Mouse (Mus musculus) C2C12 (cell line): ENCODE data around the gene Luzp1. TPM values are rescaled to one million over a fixed set of nuclear protein-coding genes. Genes with fewer than 3 reads are reported as not detected.

Experiments used
- H3K27me3 ChIP-seq: one replicate; pipeline ENCODE4 v1.6.1; 2011; ENCODE audit not compliant: control insufficient read depth, insufficient read depth, insufficient read length
- H3K36me3 ChIP-seq: one replicate; pipeline ENCODE4 v1.6.1; 2011; ENCODE audit not compliant: control insufficient read depth, insufficient read depth
- H3K4me3 ChIP-seq: one replicate; pipeline ENCODE4 v1.5.1; 2011; ENCODE audit warnings: mild to moderate bottlenecking, control low read depth; ENCODE audit not compliant: poor library complexity, insufficient read depth, severe bottlenecking
- H3K79me2 ChIP-seq: one replicate; pipeline ENCODE4 v1.6.1; 2011; ENCODE audit not compliant: control insufficient read depth, insufficient read depth
- H3K79me3 ChIP-seq: one replicate; pipeline ENCODE4 v1.6.1; 2011; ENCODE audit warnings: low read depth, control low read depth
- H3ac ChIP-seq: one replicate; pipeline ENCODE3; 2011; ENCODE audit warnings: low read depth; ENCODE audit not compliant: control insufficient read depth, insufficient read length
- CEBPB ChIP-seq: IDR thresholded peaks from one replicate; pipeline ENCODE4 v1.6.1; 2011; ENCODE audit warnings: low read depth, mild to moderate bottlenecking, control low read depth, moderate library complexity
- CTCF ChIP-seq: IDR thresholded peaks from one replicate; pipeline ENCODE4 v1.5.1; 2011; ENCODE audit not compliant: control insufficient read depth, insufficient read depth, insufficient read length
- FOSL1 ChIP-seq: IDR thresholded peaks from one replicate; pipeline ENCODE4 v1.8.0; 2011; ENCODE audit warnings: mild to moderate bottlenecking, low read length; ENCODE audit not compliant: poor library complexity, insufficient read depth, severe bottlenecking
- MAX ChIP-seq: IDR thresholded peaks from one replicate; pipeline ENCODE4 v1.6.1; 2011; ENCODE audit warnings: mild to moderate bottlenecking, control low read depth
- MYOD1 ChIP-seq: IDR thresholded peaks from one replicate; pipeline ENCODE4 v1.6.1; 2011; ENCODE audit warnings: low read depth; ENCODE audit not compliant: control insufficient read depth, insufficient read length
- MYOG ChIP-seq: IDR thresholded peaks from one replicate; pipeline ENCODE4 v1.6.1; 2011; ENCODE audit not compliant: control insufficient read depth, insufficient read length; ENCODE audit errors: extremely low read depth
- USF1 ChIP-seq: IDR thresholded peaks from one replicate; pipeline ENCODE4 v1.6.1; 2011; ENCODE audit warnings: low read depth, mild to moderate bottlenecking, control low read depth, moderate library complexity
- polyA plus RNA-seq: library from polyadenylated mRNA; unstranded; fragments of >200 nt; fragmentation: generic; extraction: Trizol; gene quantifications from one replicate; pipeline ENCODE4 v1.2.1, GENCODE M21; 2012; ENCODE audit warnings: missing spikeins

Luzp1 gene
- polyA plus RNA-seq, 1 experiment: 16.1 TPM

DNA sequence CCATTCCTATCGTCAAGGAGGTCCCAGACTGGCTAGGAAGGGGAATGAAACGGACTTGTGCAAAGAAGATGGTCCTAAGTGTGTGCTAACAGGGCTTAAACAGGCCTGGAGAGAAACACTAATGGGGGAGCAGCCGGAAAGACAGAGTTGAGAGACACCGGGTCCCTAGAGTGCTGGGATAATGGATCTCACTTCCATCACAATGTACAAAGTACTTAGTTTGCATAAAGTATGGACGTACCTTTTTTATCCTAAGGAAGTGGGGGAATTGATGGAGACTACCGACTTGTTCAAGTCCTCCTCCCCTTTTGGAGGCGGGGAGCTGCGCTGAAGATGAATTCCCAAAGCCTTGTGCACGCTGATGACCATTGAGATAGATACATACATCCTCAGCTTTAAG, 6.1 kb upstream of the Luzp1 start:
- H3ac ChIP-seq: no peak overlapping the region
- TF ChIP-seq CTCF (no peak), FOSL1 (no peak), MYOG (no peak), MYOD1 (no peak), CEBPB (no peak), USF1 (no peak), MAX (no peak)
- no peak overlapping the region for H3K4me3 ChIP-seq
- H3K36me3 ChIP-seq: no peaks in the 10 kb centered on the region
- no peaks in the 10 kb centered on the region for H3K79me2 ChIP-seq
- H3K79me3 ChIP-seq: no peaks in the 10 kb centered on the region
- no peaks in the 10 kb centered on the region for H3K27me3 ChIP-seq

- Histone ChIP-seq H3K79me3 (peaks cover 5% of the 10 kb centered on the region), H3K36me3 (no peaks in the 10 kb centered on the region), H3K79me2 (peaks cover 16% of the 10 kb centered on the region), H3ac (no peak overlapping the region), H3K4me3 (no peak overlapping the region), H3K27me3 (no peaks in the 10 kb centered on the region)
- TF ChIP-seq FOSL1 (no peak), MYOD1 (peak; percentile 54)
Observed at GRCm38 (mm10) chr4:136466226-136466625, 3.3 kb upstream of the Luzp1 start.

- Histone ChIP-seq H3K79me2 (peaks cover 41% of the 10 kb centered on the region), H3K4me3 (no peak overlapping the region), H3K36me3 (no peaks in the 10 kb centered on the region), H3K79me3 (peaks cover 30% of the 10 kb centered on the region), H3K27me3 (no peaks in the 10 kb centered on the region), H3ac (no peak overlapping the region)
- TF ChIP-seq FOSL1 (no peak), CTCF (no peak), CEBPB (no peak), MAX (no peak), USF1 (no peak), MYOG (no peak)
Observed at GRCm38 (mm10) chr4:136468553-136469327, 821 bp upstream of the Luzp1 start.

DNA sequence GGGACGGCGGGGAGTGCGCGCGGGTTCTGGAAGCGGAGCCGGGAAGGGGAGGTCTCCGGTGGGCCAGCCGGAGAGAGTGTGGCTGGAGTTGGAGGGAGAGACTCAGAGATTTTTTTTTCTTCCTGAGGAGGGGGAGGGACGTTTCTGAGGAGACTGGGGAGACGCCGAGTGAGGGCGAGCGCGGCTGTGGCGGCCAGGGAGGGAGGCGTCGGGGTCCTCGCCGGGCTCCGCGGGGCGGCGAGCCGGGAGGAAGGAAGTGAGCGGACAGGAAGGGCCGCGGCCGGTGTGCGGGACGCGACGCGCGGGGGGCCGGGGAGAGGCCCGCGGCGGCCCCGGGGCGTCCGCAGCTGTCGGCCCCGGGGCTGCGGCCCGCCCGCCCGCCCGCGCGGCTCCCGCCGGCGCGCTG, 383 bp downstream of the Luzp1 start:
- H3K4me3 ChIP-seq: peak overlapping the region; percentile 74
- peaks cover 53% of the 10 kb centered on the region for H3K79me2 ChIP-seq
- no peaks in the 10 kb centered on the region for H3K36me3 ChIP-seq
- H3K27me3 ChIP-seq: no peaks in the 10 kb centered on the region
- peak overlapping the region; percentile 83 for H3ac ChIP-seq
- peaks cover 42% of the 10 kb centered on the region for H3K79me3 ChIP-seq
- no peak for TF ChIP-seq MYOD1

DNA sequence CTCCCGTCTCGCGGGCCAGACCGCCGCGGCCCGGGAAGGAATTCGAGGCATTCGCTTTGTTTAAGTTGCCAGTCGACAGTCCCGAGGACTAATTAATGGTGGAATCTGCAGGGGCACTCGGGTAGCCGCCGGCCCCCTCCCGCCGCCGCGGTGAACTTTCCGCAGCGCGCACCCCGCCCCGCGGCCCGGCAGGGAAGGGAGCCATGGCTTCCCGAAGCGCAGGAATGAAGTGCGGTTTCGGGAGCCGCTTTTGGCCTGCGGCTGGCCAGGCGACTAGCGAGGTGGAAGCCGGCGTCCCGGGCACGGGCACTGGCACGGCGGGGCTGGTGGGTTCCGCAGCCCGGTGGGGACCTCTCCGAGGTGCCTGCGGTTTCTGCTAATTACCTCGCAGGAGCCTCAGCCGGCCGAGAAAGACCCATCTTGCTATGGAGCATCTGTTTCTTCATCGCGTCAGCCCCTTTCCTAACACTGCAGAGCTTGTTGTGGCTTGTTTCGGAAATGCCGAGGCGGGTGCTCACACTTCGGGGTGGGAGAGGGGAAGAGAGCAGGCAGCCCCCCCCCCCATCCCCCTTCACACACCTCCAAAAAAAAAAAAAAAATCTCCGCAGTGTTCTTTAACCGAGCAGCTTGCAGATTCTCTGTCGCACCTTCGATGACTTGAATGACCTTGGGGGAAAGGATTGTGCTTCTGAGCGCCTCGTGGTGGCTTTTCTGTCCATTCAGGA, 948 bp downstream of the Luzp1 start:
- H3K36me3 ChIP-seq: no peaks in the 10 kb centered on the region
- TF ChIP-seq MAX: no peak
- TF ChIP-seq CEBPB: no peak
- no peak for TF ChIP-seq FOSL1
- no peak for TF ChIP-seq USF1
- no peak for TF ChIP-seq MYOD1
- no peak for TF ChIP-seq MYOG
- no peak for TF ChIP-seq CTCF
- H3ac ChIP-seq: peak overlapping the region; percentile 83

DNA sequence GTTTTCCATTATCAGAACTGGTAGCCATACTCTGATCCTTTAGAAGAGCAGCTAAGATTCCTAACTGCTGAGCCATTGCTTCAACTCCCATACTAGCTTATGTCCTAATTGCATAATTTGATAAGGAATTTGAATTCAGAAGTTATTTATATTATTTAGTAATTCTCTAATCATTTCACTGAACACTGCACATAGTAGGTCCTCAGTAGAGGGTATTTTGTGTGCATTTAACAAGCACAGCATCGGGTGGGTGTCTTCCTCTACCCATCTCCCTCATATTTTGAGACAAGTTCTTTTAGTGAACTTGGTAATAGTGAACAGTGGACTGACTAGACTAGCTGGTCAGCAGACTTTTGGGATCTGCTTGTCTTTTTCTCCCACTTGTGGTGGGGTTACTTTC, 7.1 kb downstream of the Luzp1 start:
- H3K79me3 ChIP-seq: peaks cover 94% of the 10 kb centered on the region
- H3K79me2 ChIP-seq: peaks cover 100% of the 10 kb centered on the region
- no peak overlapping the region for H3ac ChIP-seq
- peaks cover 5% of the 10 kb centered on the region for H3K36me3 ChIP-seq
- no peak overlapping the region for H3K4me3 ChIP-seq
- TF ChIP-seq MYOG: no peak
- no peaks in the 10 kb centered on the region for H3K27me3 ChIP-seq

More for the DNA sequence above, 948 bp downstream of the Luzp1 start:
- no peaks in the 10 kb centered on the region for H3K27me3 ChIP-seq
- peaks cover 48% of the 10 kb centered on the region for H3K79me3 ChIP-seq
- H3K79me2 ChIP-seq: peaks cover 59% of the 10 kb centered on the region
- peak overlapping the region; percentile 74 for H3K4me3 ChIP-seq
